Mouse (Mus musculus) CH12.LX (cell line): ENCODE data around the gene Bpifc. TPM values are rescaled to one million over a fixed set of nuclear protein-coding genes. Genes with fewer than 3 reads are reported as not detected.

ENCODE experiments used
- DNase-seq: peaks from one replicate; pipeline ENCODE4 v3.0.0-alpha.2; 2013; ENCODE audit errors: extremely low read depth
- H3K27ac ChIP-seq: 2 replicates; pipeline ENCODE4 v1.5.1; 2012; ENCODE audit warnings: low read depth, mild to moderate bottlenecking, control low read depth, moderate library complexity; ENCODE audit not compliant: insufficient read depth
- H3K27me3 ChIP-seq: replicated peaks from 2 replicates; pipeline ENCODE3; 2012; ENCODE audit warnings: inconsistent platforms
- H3K36me3 ChIP-seq, 2 experiments: replicated peaks in 1 of 2; 2 replicates each; pipeline versions ENCODE3 to v1.6.1; 2012; ENCODE audit warnings: inconsistent platforms in 1 of 2, low read length in 1 of 2, mild to moderate bottlenecking in 1 of 2, mixed read lengths in 1 of 2, moderate library complexity in 1 of 2; ENCODE audit not compliant: control insufficient read depth in 1 of 2, insufficient read depth in 1 of 2
- H3K4me1 ChIP-seq, 2 experiments: 2 replicates each; pipeline ENCODE4 v1.6.1; 2012; ENCODE audit warnings: inconsistent platforms in 1 of 2, moderate library complexity in 1 of 2; ENCODE audit not compliant: insufficient read depth in 2 of 2, control insufficient read depth in 1 of 2
- H3K4me2 ChIP-seq: 2 replicates; pipeline ENCODE4 v1.6.1; 2012; ENCODE audit warnings: low read depth, mild to moderate bottlenecking, control low read depth; ENCODE audit not compliant: poor library complexity, insufficient read depth, severe bottlenecking
- H3K4me3 ChIP-seq, 3 experiments: fragments of 150-350 bp in 1 of 3; sonication (generic) in 1 of 3; replicated peaks in 1 of 3; 2 replicates each; pipeline versions ENCODE3 to v1.5.1; 2011 to 2012; ENCODE audit warnings: low read depth in 2 of 3, low read length in 2 of 3, mild to moderate bottlenecking in 2 of 3, moderate library complexity in 2 of 3, control low read depth in 1 of 3, improper control_type of control experiment in 1 of 3, inconsistent platforms in 1 of 3, mixed read lengths in 1 of 3; ENCODE audit not compliant: poor library complexity in 1 of 3
- H3K79me2 ChIP-seq: replicated peaks from 2 replicates; pipeline ENCODE4 v1.6.1; 2012; ENCODE audit warnings: mild to moderate bottlenecking, moderate library complexity; ENCODE audit not compliant: control insufficient read depth, poor library complexity, insufficient read depth, severe bottlenecking; ENCODE audit errors: extremely low read depth
- H3K9ac ChIP-seq: 2 replicates; pipeline ENCODE4 v1.6.1; 2012; ENCODE audit warnings: low read depth, mild to moderate bottlenecking, control low read depth, moderate library complexity; ENCODE audit not compliant: insufficient read depth
- H3K9me3 ChIP-seq: replicated peaks from 2 replicates; pipeline ENCODE3; 2012; ENCODE audit warnings: low read length, inconsistent platforms, mixed read lengths
- CHD1 ChIP-seq: IDR thresholded peaks from 2 replicates; pipeline ENCODE4 v1.6.1; 2012; ENCODE audit warnings: low read depth, low read length, improper control_type of control experiment, inconsistent platforms
- CTCF ChIP-seq, 2 experiments: IDR thresholded peaks in 1 of 2; conservative IDR thresholded peaks in 1 of 2; 2 replicates each; pipeline ENCODE4 v1.5.1; 2011 to 2012; ENCODE audit warnings: low read depth in 2 of 2, low read length in 2 of 2, improper control_type of control experiment in 1 of 2, inconsistent platforms in 1 of 2, mild to moderate bottlenecking in 1 of 2, moderate library complexity in 1 of 2
- E2F4 ChIP-seq: IDR thresholded peaks from 2 replicates; pipeline ENCODE4 v1.6.1; 2011; ENCODE audit warnings: low read depth, low read length, improper control_type of control experiment; ENCODE audit not compliant: insufficient replicate concordance
- EP300 ChIP-seq: IDR thresholded peaks from 2 replicates; pipeline ENCODE4 v1.6.1; 2011; ENCODE audit warnings: low read length, improper control_type of control experiment
- GABPA ChIP-seq: IDR thresholded peaks from 2 replicates; pipeline ENCODE4 v1.6.1; 2012; ENCODE audit warnings: low read depth, low read length, improper control_type of control experiment, inconsistent platforms; ENCODE audit not compliant: insufficient replicate concordance
- IRF4 ChIP-seq: IDR thresholded peaks from 2 replicates; pipeline ENCODE4 v1.6.1; 2014; ENCODE audit warnings: low read depth, mild to moderate bottlenecking, inconsistent platforms, low read length, improper control_type of control experiment
- JUN ChIP-seq: IDR thresholded peaks from 2 replicates; pipeline ENCODE4 v1.6.1; 2011; ENCODE audit warnings: low read depth, mild to moderate bottlenecking, low read length, improper control_type of control experiment, moderate library complexity; ENCODE audit not compliant: insufficient read depth
- JUND ChIP-seq: conservative IDR thresholded peaks from 2 replicates; pipeline ENCODE4 v1.6.1; 2011; ENCODE audit warnings: low read depth, low read length, improper control_type of control experiment
- MXI1 ChIP-seq: IDR thresholded peaks from 2 replicates; pipeline ENCODE4 v1.6.1; 2011; ENCODE audit warnings: mild to moderate bottlenecking, low read depth, low read length, improper control_type of control experiment
- MYC ChIP-seq: IDR thresholded peaks from 2 replicates; pipeline ENCODE4 v1.6.1; 2011; ENCODE audit warnings: low read depth, mild to moderate bottlenecking, improper control_type of control experiment, low read length
- PAX5 ChIP-seq: IDR thresholded peaks from 2 replicates; pipeline ENCODE4 v1.6.1; 2012; ENCODE audit warnings: low read length, inconsistent platforms, mixed read lengths
- POLR2AphosphoS2 ChIP-seq: IDR thresholded peaks from 2 replicates; pipeline ENCODE4 v1.6.1; 2011; ENCODE audit warnings: low read depth, low read length, improper control_type of control experiment
- UBTF ChIP-seq: IDR thresholded peaks from 2 replicates; pipeline ENCODE4 v1.6.1; 2012; ENCODE audit warnings: low read depth, mild to moderate bottlenecking, inconsistent platforms, low read length, improper control_type of control experiment, moderate library complexity
- USF1 ChIP-seq: IDR thresholded peaks from 2 replicates; pipeline ENCODE4 v1.6.1; 2014; ENCODE audit warnings: low read depth, mild to moderate bottlenecking, inconsistent platforms, low read length, improper control_type of control experiment
- ZMIZ1 ChIP-seq: IDR thresholded peaks from 2 replicates; pipeline ENCODE4 v1.6.1; 2012; ENCODE audit warnings: low read depth, mild to moderate bottlenecking, inconsistent platforms, low read length, improper control_type of control experiment
- dilution Hi-C: fragments of 300-500 bp; cut with MboI; formaldehyde crosslinking; loops from 2 replicates; pipeline ENCODE4 v1.14.3; 2020; ENCODE audit warnings: low sequenced_read_pairs; ENCODE audit not compliant: extremely low pct_unique_long_range_greater_than_20kb, extremely low pct_ligation_motif_present
- in situ Hi-C: fragments of 300-500 bp; cut with MboI; formaldehyde crosslinking; loops from 3 replicates; pipeline ENCODE4 v1.14.3; 2019; ENCODE audit warnings: low sequenced_read_pairs, low pct_ligation_motif_present, low pct_unique_long_range_greater_than_20kb, mixed read lengths
- polyA plus RNA-seq: library from polyadenylated mRNA; unstranded; fragments of >175 nt; gene quantifications from 2 replicates; pipeline ENCODE4 v1.2.1, GENCODE M21; 2012; ENCODE audit warnings: low read depth; ENCODE audit not compliant: insufficient read length
- total RNA-seq, 2 experiments: library from RNA; depleted of rRNA; stranded (reverse); fragments of 300-350 nt in 1 of 2; fragments of >200 nt in 1 of 2; gene quantifications; 2 replicates each; pipeline ENCODE4 v1.2.3; 2012 to 2014

Gene Bpifc
- total and polyA plus RNA-seq, 3 experiments: not detected

GRCm38 (mm10) chr10:85956871-85957419 is 54.8 kb downstream of the Bpifc start:
- in situ Hi-C loops: loop anchor here (25.0 kb wide), 1 partner anchor 505 kb away; no protein-coding TSS in a partner anchor
- peak overlapping the region; percentile 73 to 100 (median 99) for H3K4me3 ChIP-seq
- peaks cover 32% of the 10 kb centered on the region for H3K79me2 ChIP-seq
- no peak for TF ChIP-seq E2F4
- peak; percentile 26; the same call in 1 of the 2 replicates for TF ChIP-seq IRF4
- TF ChIP-seq MXI1: peak; percentile 10; the same call in 1 of the 2 replicates
- TF ChIP-seq, all 38 proteins: peak for 2
- dilution Hi-C loops: no loop called here
- peak; percentile 31 for DNase-seq
- Histone ChIP-seq H3K36me3 (peaks cover 26 to 33% of the 10 kb centered on the region in 2 experiments), H3K4me2 (peak overlapping the region; percentile 98), H3K9me3 (no peaks in the 10 kb centered on the region), H3K4me1 (peaks cover 13 to 43% of the 10 kb centered on the region in 2 experiments), H3K9ac (peak overlapping the region; percentile 89), H3K27ac (peak overlapping the region; percentile 37; the same call in 1 of the 2 replicates), H3K27me3 (no peaks in the 10 kb centered on the region)

GRCm38 (mm10) chr10:85954429-85954828 is 57.3 kb downstream of the Bpifc start:
- Histone ChIP-seq H3K36me3 (peaks cover 42 to 57% of the 10 kb centered on the region in 2 experiments), H3K79me2 (peaks cover 35% of the 10 kb centered on the region), H3K4me3 (no peak overlapping the region), H3K4me1 (peaks cover 13 to 60% of the 10 kb centered on the region in 2 experiments), H3K27ac (no peak overlapping the region), H3K9ac (no peak overlapping the region), H3K9me3 (no peaks in the 10 kb centered on the region), H3K4me2 (no peak overlapping the region), H3K27me3 (no peaks in the 10 kb centered on the region)
- no peak for DNase-seq
- dilution Hi-C loops: no loop called here
- in situ Hi-C loops: loop anchor here (25.0 kb wide), 1 partner anchor 508 kb away; no protein-coding TSS in a partner anchor
- TF ChIP-seq GABPA (no peak), CHD1 (no peak), USF1 (no peak), CTCF (conservative IDR thresholded peaks at IDR 0.05 in 1 of 2, IDR thresholded peaks at IDR 0.05 in 1 of 2; ENCODE audit: low read depth in 2 of 2, low read length in 2 of 2) (no peak), EP300 (no peak), JUN (no peak), POLR2AphosphoS2 (no peak), PAX5 (no peak), E2F4 (no peak), ZMIZ1 (no peak), UBTF (no peak), JUND (no peak), MYC (no peak)
